Mouse (Mus musculus): Measurements from ENCODE around the gene Kdm5a.

- TF ChIP-seq CEBPB (IDR thresholded peaks at IDR 0.05; ENCODE audit: insufficient read depth, poor library complexity, severe bottlenecking), result no peak
- no peak for TF ChIP-seq MYOD1 (IDR thresholded peaks at IDR 0.05; ENCODE audit: control insufficient read depth in 1 of 3, insufficient read length in 2 of 3, low read depth in 2 of 3)
- TF ChIP-seq POLR2AphosphoS2 (IDR thresholded peaks at IDR 0.05; ENCODE audit: insufficient read length, low read depth), result no peak
Observed at GRCm38 (mm10) chr6:120392811-120393210, 28.9 kb downstream of the Kdm5a start.
